Mouse (Mus musculus) liver, embryonic 12.5 days (tissue): ENCODE data around the gene Eipr1. TPM values are rescaled to one million over a fixed set of nuclear protein-coding genes. Genes with fewer than 3 reads are reported as not detected.
"Not testable (repeated sequence)": the region's sequence is repeated elsewhere in the genome, so short reads cannot be mapped to it uniquely, and the experiment has no call there.

ENCODE experiments used
- ATAC-seq: fragments of 200-750 bp; cut with Nextera tagmentation; 2 replicates; pipeline ENCODE4 v1.8.0; 2017; ENCODE audit warnings: moderate number of reproducible peaks, mild to moderate bottlenecking, moderate library complexity
- H3K27ac ChIP-seq: fragments of 300-500 bp; sonication (generic); 2 replicates; pipeline ENCODE4 v1.5.1; 2016; ENCODE audit warnings: mild to moderate bottlenecking
- H3K27me3 ChIP-seq: fragments of 300-500 bp; sonication (generic); replicated peaks from 2 replicates; pipeline ENCODE4 v1.6.1; 2016; ENCODE audit warnings: mild to moderate bottlenecking, moderate library complexity
- H3K36me3 ChIP-seq: fragments of 300-500 bp; sonication (generic); 2 replicates; pipeline ENCODE4 v1.6.1; 2016; ENCODE audit warnings: mild to moderate bottlenecking, moderate library complexity
- H3K4me1 ChIP-seq: fragments of 300-500 bp; sonication (generic); 2 replicates; pipeline ENCODE4 v1.6.1; 2016
- H3K4me2 ChIP-seq: fragments of 300-500 bp; sonication (generic); 2 replicates; pipeline ENCODE4 v1.6.1; 2016; ENCODE audit warnings: mild to moderate bottlenecking, moderate library complexity
- H3K4me3 ChIP-seq: fragments of 300-500 bp; sonication (generic); 2 replicates; pipeline ENCODE4 v1.5.1; 2016; ENCODE audit warnings: mild to moderate bottlenecking, moderate library complexity
- H3K9ac ChIP-seq: fragments of 300-500 bp; sonication (generic); 2 replicates; pipeline ENCODE4 v1.6.1; 2016; ENCODE audit warnings: mild to moderate bottlenecking, moderate library complexity
- H3K9me3 ChIP-seq: fragments of 300-500 bp; sonication (generic); replicated peaks from 2 replicates; pipeline ENCODE4 v1.6.1; 2016; ENCODE audit warnings: mild to moderate bottlenecking, moderate library complexity
- WGBS: fragments of 180-500 bp; shearing (Covaris S2); methylation state at CpG from one replicate; pipeline ENCODE4 v1.1.7; 2016; ENCODE audit not compliant: insufficient replicate concordance; 5-methylcytosine and 5-hydroxymethylcytosine counted together
- polyA plus RNA-seq: library from polyadenylated mRNA; unstranded; fragments of >200 nt; fragmentation: Nextera tagmentation; extraction: Ambion mirVana; gene quantifications from 2 replicates; pipeline ENCODE4 v1.2.1, GENCODE M21; 2016

Gene Eipr1
- polyA plus RNA-seq, 1 experiment from 2014 or later = 36.0 TPM

DNA sequence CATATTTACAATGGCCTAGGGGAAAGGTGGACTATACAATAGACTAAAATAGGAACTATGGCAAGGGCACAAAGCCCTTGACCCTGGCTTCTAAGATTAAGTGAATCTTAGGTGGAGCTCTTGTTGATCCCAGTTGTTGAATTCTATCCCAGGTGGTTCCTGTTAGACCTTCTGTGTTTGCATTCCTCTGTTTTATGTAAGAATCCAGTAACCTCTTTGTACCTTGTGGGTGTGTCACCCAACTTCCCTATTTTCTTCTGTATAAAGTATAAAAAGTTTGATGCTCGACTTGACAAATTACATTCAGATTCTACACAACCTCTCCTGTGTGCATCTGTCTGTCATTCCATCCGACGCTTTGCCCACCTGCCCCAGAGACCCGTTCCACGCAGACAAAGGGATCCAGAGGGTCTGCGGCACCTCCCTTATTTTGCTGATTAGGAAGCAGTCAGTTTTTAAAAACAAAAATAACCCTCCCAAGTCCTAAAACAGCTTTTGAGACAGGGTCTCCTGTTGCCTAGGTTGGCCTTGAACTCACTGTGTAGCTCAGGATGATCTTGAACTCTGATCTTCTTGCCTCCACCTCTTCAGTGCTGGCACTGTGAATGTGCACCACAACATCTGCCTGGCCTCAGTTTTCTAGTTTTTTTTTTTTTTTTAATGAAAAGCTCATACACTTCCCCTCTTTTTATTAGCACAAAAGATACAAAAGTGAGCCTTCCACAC is 17.9 kb upstream of the Eipr1 start:
- not testable (repeated sequence) for H3K27ac ChIP-seq, H3K9me3 ChIP-seq, H3K4me1 ChIP-seq, H3K4me3 ChIP-seq, H3K27me3 ChIP-seq, H3K9ac ChIP-seq, ATAC-seq, H3K4me2 ChIP-seq
- 91% methylated on average over 6 of the region's 6 CpGs for WGBS
- peaks cover 92% of the 10 kb centered on the region for H3K36me3 ChIP-seq

DNA sequence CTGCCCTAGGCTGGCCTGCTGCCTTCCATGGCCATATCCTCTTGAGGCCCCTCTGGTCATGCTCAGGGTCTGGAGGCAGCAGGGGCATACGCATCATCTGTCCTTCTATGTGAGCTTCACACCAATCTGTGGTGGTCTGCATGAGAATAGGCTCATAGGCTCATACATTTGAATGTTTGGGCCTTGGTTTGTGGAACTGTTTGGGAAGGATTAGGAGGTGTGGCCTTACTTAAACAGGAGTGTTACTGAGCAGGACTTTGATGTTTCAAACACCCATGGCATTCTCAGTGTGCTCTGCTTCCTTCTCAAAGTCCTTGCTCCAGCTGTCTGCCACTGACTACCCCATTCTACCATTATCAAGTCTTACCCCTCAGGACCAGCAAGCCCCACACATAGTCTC is 17.3 kb upstream of the Eipr1 start:
- H3K27ac ChIP-seq = no peak overlapping the region
- H3K36me3 ChIP-seq = peaks cover 92% of the 10 kb centered on the region
- 93% methylated on average over 1 of the region's 1 CpGs for WGBS
- H3K4me2 ChIP-seq = no peak overlapping the region
- ATAC-seq = no peak
- H3K27me3 ChIP-seq = no peaks in the 10 kb centered on the region
- no peaks in the 10 kb centered on the region for H3K4me1 ChIP-seq
- H3K4me3 ChIP-seq = no peak overlapping the region
- no peak overlapping the region for H3K9ac ChIP-seq
- H3K9me3 ChIP-seq = peaks cover 5% of the 10 kb centered on the region

DNA sequence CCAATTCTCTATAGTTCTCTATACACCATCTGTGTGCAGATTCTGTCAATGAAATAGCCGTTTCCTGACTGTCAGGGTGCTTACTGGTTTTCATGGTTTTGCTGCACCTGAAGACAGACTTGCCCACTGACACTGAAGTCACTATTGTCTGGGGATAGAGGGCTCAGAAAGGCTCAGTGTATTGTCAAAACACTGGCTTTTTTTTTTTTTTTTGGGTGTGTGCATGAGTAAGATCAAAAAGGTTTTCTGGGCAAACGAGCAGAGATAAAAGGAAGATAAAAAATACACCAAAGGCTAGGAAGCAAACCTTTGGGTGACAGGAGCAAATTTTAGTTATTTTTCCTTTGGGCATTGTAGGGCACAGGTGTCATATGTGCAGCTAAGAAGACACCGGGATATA is 16.3 kb upstream of the Eipr1 start:
- WGBS = 83% methylated on average over 3 of the region's 3 CpGs
- H3K4me1 ChIP-seq = no peaks in the 10 kb centered on the region
- no peak overlapping the region for H3K27ac ChIP-seq
- peaks cover 93% of the 10 kb centered on the region for H3K36me3 ChIP-seq
- no peak overlapping the region for H3K9ac ChIP-seq
- H3K4me2 ChIP-seq = no peak overlapping the region
- peaks cover 5% of the 10 kb centered on the region for H3K9me3 ChIP-seq
- H3K4me3 ChIP-seq = no peak overlapping the region
- H3K27me3 ChIP-seq = no peaks in the 10 kb centered on the region
- no peak for ATAC-seq

DNA sequence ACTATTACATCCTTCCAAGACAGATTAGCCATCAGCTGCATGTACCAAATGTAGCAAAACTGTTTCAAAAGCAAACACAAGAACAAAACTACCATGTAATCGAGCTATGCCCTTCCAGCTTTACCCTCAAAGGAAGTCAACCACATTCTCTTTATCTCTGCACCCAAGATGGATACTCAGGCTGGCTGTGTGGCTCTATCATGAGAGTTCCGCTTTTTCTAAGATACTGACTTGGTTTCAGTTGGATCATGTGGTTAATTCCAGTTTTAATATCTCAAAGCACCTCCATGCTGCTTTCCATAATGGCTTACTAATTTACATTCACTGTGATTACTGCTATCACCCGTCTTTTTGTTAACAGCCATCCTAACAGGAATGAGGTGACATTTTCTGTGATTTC is 8.3 kb upstream of the Eipr1 start:
- Histone ChIP-seq H3K4me1 (peaks cover 44% of the 10 kb centered on the region), H3K27ac (no peak overlapping the region), H3K9ac (no peak overlapping the region), H3K36me3 (peaks cover 82% of the 10 kb centered on the region), H3K4me3 (no peak overlapping the region), H3K27me3 (no peaks in the 10 kb centered on the region), H3K4me2 (peak overlapping the region; percentile 37), H3K9me3 (no peaks in the 10 kb centered on the region)
- 28% methylated on average over 3 of the region's 3 CpGs for WGBS
- peak; percentile 61; the same call in 1 of the 2 replicates for ATAC-seq

DNA sequence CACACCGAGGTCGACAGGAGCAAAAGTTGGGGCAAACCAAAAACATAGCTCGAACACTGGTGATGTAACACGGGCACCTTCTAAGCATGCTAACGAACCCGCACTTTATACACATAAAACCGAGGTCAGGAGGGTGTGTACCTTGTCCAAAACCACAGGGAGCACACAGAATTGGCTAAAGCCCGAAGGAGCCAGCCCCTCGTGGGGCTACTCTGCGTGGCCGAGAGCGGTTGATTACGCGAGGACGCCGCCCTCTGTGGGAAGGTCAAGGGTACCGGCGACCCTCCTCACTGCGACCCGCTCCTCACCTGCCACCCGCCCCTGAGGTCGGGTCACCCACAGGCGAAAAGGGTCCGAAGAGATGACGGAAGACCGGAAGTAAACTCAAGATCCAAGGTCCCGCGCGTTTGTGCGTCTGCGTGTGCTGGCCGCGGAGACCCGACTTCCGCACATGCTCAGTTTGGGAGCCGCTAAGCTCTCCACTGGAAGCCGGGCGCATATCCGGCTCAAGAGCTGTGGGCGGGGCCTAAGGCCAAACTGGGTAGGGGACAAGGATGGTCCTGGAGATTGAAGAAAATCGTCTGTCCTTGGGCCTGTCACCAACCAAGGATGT is 1.5 kb upstream of the Eipr1 start, which contains the start of gene Trappc12:
Gene Trappc12, minus strand, starts transcription at position 452 of the 613 bp plus-strand sequence.
- H3K4me2 ChIP-seq = peak within 1 kb of the TSS; percentile 84
- no peaks in the 10 kb centered on the region for H3K9me3 ChIP-seq
- peak within 1 kb of the TSS; percentile 93 for H3K4me3 ChIP-seq
- H3K36me3 ChIP-seq = peaks cover 23% of the 10 kb centered on the region
- WGBS = under 1% methylated on average over 41 of the region's 41 CpGs
- peaks cover 58% of the 10 kb centered on the region for H3K4me1 ChIP-seq
- H3K27me3 ChIP-seq = no peaks in the 10 kb centered on the region
- H3K27ac ChIP-seq = peak within 1 kb of the TSS; percentile 80
- ATAC-seq = peak; percentile 86
- H3K9ac ChIP-seq = peak within 1 kb of the TSS; percentile 87

DNA sequence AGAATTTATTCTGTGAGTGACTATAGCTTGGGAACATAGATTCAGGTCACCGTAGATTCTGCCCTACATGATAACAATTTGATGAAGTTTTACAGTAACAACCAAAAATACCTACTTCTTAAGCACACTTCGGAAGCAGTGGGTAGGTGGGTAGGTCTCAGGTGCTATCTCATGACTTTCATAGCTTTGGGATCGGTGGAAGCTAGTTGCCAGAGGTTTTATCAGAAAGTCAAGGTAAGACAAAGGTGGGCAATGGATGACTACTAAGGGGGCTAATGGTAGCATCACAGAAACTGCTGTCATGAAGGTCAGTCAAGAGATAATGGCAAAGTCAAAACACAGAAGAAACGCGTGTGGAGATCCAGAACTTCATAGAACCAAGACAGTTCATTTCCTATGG is 727 bp upstream of the Eipr1 start:
- peaks cover 51% of the 10 kb centered on the region for H3K4me1 ChIP-seq
- H3K4me3 ChIP-seq = peak overlapping the region; percentile 93
- ATAC-seq = no peak
- no peaks in the 10 kb centered on the region for H3K27me3 ChIP-seq
- H3K9me3 ChIP-seq = no peaks in the 10 kb centered on the region
- peak overlapping the region; percentile 87; the same call in 1 of the 2 replicates for H3K9ac ChIP-seq
- 91% methylated on average over 5 of the region's 5 CpGs for WGBS
- H3K27ac ChIP-seq = peak overlapping the region; percentile 80
- H3K36me3 ChIP-seq = peaks cover 16% of the 10 kb centered on the region
- peak overlapping the region; percentile 84 for H3K4me2 ChIP-seq

DNA sequence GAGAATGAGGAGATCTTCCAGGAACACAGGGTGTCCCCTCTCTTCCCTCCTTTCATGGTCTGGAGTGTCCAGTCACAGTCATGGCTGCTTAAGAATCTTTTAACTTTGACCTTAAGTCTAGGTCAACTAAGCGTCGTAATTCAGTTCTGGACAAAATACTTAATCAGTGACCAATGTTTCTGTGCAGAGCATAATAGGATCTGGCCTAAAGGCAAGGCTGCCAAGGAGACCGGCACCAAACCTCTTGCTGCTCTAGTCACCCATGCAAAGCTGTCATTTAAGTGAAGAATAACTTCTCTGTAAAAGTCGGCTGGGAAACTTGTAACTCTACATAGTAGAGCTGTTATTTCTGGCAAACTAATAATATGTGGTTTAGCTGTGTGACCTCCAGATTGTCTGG is 4.4 kb downstream of the Eipr1 start:
- no peak for ATAC-seq
- WGBS = 75% methylated on average over 4 of the region's 4 CpGs
- H3K4me1 ChIP-seq = peaks cover 19% of the 10 kb centered on the region
- H3K36me3 ChIP-seq = peaks cover 6% of the 10 kb centered on the region; the same call in 1 of the 2 replicates
- no peak overlapping the region for H3K9ac ChIP-seq
- no peaks in the 10 kb centered on the region for H3K9me3 ChIP-seq
- H3K27ac ChIP-seq = no peak overlapping the region
- H3K4me2 ChIP-seq = no peak overlapping the region
- no peaks in the 10 kb centered on the region for H3K27me3 ChIP-seq
- no peak overlapping the region for H3K4me3 ChIP-seq

DNA sequence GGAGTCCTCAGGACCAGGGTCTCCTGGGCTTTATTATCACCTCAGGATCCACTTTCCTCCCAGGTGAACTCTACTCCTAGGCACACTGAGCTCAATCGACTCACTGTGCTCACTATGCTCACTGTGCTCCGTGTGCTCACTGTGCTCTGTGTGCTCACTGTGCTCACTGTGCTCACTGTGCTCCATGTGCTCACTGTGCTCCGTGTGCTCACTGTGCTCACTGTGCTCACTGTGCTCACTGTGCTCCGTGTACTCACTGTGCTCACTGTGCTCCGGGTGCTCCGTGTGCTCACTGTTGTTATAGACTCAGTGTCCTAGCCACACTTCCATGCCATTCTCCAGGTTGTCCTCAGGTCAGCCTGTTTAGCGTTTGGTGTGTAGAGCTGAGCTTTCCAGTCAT is 18.4 kb downstream of the Eipr1 start:
- H3K9me3 ChIP-seq = no peaks in the 10 kb centered on the region
- 89% methylated on average over 7 of the region's 7 CpGs for WGBS
- no peaks in the 10 kb centered on the region for H3K4me1 ChIP-seq
- no peak overlapping the region for H3K4me2 ChIP-seq
- ATAC-seq = no peak
- H3K4me3 ChIP-seq = no peak overlapping the region
- H3K27me3 ChIP-seq = no peaks in the 10 kb centered on the region
- no peak overlapping the region for H3K27ac ChIP-seq
- H3K36me3 ChIP-seq = peaks cover 25% of the 10 kb centered on the region; the same call in 1 of the 2 replicates
- no peak overlapping the region for H3K9ac ChIP-seq

DNA sequence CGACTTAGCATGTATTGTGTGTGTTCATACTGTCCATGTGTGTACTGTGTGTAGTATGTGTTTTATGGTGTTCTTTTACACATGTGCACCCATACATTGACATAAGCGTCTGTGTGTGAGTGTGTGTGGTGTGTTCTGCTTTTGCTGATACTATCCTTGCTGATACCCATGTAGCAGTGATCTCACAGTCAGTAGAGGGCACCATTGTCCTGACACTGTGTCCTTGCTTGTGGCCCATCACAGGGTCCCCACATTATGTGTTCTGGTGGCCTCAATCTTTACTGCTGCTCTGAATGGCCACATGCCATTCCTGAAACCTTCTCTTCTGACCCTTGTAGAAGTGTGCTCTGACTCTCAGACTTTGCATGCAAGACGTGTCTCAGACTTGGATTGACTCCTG is 22.2 kb downstream of the Eipr1 start:
- Histone ChIP-seq H3K36me3 (peaks cover 11% of the 10 kb centered on the region; the same call in 1 of the 2 replicates), H3K4me2 (no peak overlapping the region), H3K27me3 (no peaks in the 10 kb centered on the region), H3K4me3 (no peak overlapping the region), H3K4me1 (peaks cover 6% of the 10 kb centered on the region; the same call in 1 of the 2 replicates), H3K9ac (no peak overlapping the region), H3K9me3 (no peaks in the 10 kb centered on the region), H3K27ac (no peak overlapping the region)
- WGBS = 80% methylated on average over 3 of the region's 3 CpGs
- ATAC-seq = no peak

DNA sequence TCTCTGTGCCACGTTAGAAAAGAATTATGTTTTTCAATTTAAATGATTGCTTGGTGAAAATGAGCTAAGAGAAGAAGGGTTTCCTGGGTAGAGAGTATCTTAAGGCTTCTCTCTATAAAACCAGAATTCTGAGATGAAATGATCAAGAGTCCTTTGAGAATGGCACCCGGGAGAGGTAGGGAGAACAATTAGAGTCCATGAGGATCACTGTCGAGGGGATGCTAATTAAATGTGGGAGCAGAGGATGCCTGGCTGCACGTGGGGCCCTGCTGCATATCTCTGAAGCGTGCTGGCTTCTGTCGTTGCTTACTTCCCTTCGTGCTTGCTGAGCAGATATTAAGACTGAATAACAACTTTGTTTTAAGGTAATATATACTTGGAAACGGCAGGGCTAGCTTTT is 23.5 kb downstream of the Eipr1 start:
- WGBS = 60% methylated on average over 8 of the region's 8 CpGs
- Histone ChIP-seq H3K36me3 (peaks cover 8% of the 10 kb centered on the region; the same call in 1 of the 2 replicates), H3K27ac (no peak overlapping the region), H3K9ac (no peak overlapping the region), H3K27me3 (no peaks in the 10 kb centered on the region), H3K9me3 (no peaks in the 10 kb centered on the region), H3K4me3 (no peak overlapping the region), H3K4me2 (no peak overlapping the region), H3K4me1 (peaks cover 6% of the 10 kb centered on the region; the same call in 1 of the 2 replicates)
- no peak for ATAC-seq

DNA sequence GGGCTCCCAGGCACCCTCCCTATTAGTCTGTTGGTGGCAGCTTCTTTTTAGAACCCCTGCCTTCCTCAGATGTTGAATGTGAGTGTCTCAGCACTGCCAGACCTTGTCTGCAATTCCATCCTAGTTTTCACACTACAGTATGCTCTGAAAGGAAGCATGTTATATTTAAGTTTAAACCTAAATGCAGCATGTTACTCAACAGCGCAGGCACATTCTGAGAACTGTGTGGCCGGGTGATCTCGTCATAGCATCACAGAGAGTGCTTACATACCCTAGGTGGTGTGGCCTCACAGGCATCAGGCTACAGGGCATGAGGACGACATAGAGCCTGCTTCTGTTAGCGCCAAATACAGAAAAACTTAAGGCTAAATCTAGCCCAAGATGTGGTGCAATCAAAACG is 24.0 kb downstream of the Eipr1 start:
- Histone ChIP-seq H3K4me1 (peaks cover 6% of the 10 kb centered on the region; the same call in 1 of the 2 replicates), H3K36me3 (peaks cover 7% of the 10 kb centered on the region; the same call in 1 of the 2 replicates), H3K4me2 (no peak overlapping the region), H3K27me3 (no peaks in the 10 kb centered on the region), H3K4me3 (no peak overlapping the region), H3K9me3 (no peaks in the 10 kb centered on the region), H3K27ac (no peak overlapping the region), H3K9ac (no peak overlapping the region)
- ATAC-seq = no peak
- WGBS = 79% methylated on average over 6 of the region's 6 CpGs

DNA sequence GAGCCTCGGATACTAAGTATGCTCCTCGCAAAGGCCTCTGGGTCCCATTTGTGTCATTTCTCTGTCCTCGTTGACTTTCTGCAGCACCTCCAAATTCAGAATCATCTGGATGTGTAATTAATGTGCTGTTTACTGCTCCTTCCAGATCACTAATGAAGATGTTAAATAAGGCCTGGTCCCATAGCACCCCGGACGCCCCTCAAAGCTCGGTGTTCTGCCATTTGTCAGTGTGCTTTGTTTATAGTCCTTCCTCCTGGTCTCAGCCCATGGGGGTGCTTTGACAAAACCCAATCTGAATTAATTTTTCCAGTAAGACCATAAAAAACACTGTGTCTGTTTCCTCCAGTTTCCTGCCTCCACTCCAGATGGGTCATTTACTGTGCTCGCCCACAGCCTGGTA is 28.6 kb downstream of the Eipr1 start:
- H3K27ac ChIP-seq = no peak overlapping the region
- H3K4me1 ChIP-seq = peaks cover 14% of the 10 kb centered on the region
- H3K27me3 ChIP-seq = no peaks in the 10 kb centered on the region
- WGBS = 83% methylated on average over 7 of the region's 7 CpGs
- ATAC-seq = no peak
- no peaks in the 10 kb centered on the region for H3K9me3 ChIP-seq
- no peak overlapping the region for H3K4me2 ChIP-seq
- H3K4me3 ChIP-seq = no peak overlapping the region
- H3K9ac ChIP-seq = no peak overlapping the region
- no peaks in the 10 kb centered on the region for H3K36me3 ChIP-seq
